Mouse (Mus musculus) layer of hippocampus, postnatal 25 days (tissue): Measurements from ENCODE around the gene Syngr3. TPM values are rescaled to one million over a fixed set of nuclear protein-coding genes. Genes with fewer than 3 reads are reported as not detected.

ENCODE experiments used
- DNase-seq, 2 experiments: peaks; one replicate each; pipeline ENCODE4 v3.0.0; 2022; ENCODE audit warnings: mixed read lengths in 2 of 2, low spot score in 1 of 2; ENCODE audit errors: extremely low spot score in 1 of 2
- total RNA-seq, 2 experiments: library from RNA; stranded (reverse); gene quantifications; 2 replicates each; pipeline ENCODE4 v1.2.3; 2021

Gene Syngr3
- 100 to 1,000 TPM; 160 to 178 TPM for total RNA-seq

GRCm38 (mm10) chr17:24689251-24690081 lies at the start of gene Syngr3:
TSS of gene Syngr3 (minus strand) at chr17:24689955.
- peak; percentile 49 to 50 for DNase-seq

GRCm38 (mm10) chr17:24738238-24738637 lies 48.5 kb upstream of the Syngr3 start:
- no peak for DNase-seq

GRCm38 (mm10) chr17:24737135-24737810 lies 47.5 kb upstream of the Syngr3 start:
- no peak for DNase-seq

- peak; percentile 64 to 74 for DNase-seq
Measured at GRCm38 (mm10) chr17:24736330-24737051, 46.7 kb upstream of the Syngr3 start, which contains the start of gene Msrb1. TSS of gene Msrb1 (plus strand) at chr17:24736642.

- no peak for DNase-seq
Measured at GRCm38 (mm10) chr17:24735446-24735845, 45.7 kb upstream of the Syngr3 start.

- DNase-seq = no peak
Measured at GRCm38 (mm10) chr17:24734513-24734912, 44.8 kb upstream of the Syngr3 start.

- no peak for DNase-seq
Measured at GRCm38 (mm10) chr17:24733434-24734050, 43.8 kb upstream of the Syngr3 start.

GRCm38 (mm10) chr17:24732233-24732935 lies 42.6 kb upstream of the Syngr3 start:
- DNase-seq = no peak

GRCm38 (mm10) chr17:24730787-24731186 lies 41.0 kb upstream of the Syngr3 start:
- DNase-seq = no peak

- no peak for DNase-seq
Measured at GRCm38 (mm10) chr17:24729067-24729466, 39.3 kb upstream of the Syngr3 start.

GRCm38 (mm10) chr17:24728184-24728583 lies 38.4 kb upstream of the Syngr3 start:
- DNase-seq = no peak

GRCm38 (mm10) chr17:24727618-24728017 lies 37.9 kb upstream of the Syngr3 start, which contains the start of gene Rpl3l:
TSS of gene Rpl3l (plus strand) at chr17:24727820.
- DNase-seq = no peak

- no peak for DNase-seq
Measured at GRCm38 (mm10) chr17:24725637-24726390, 36.1 kb upstream of the Syngr3 start.

GRCm38 (mm10) chr17:24724184-24724583 lies 34.4 kb upstream of the Syngr3 start, which contains the start of gene Ndufb10:
TSS of gene Ndufb10 (minus strand) at chr17:24724478.
- peak; percentile 96 to 99 for DNase-seq

GRCm38 (mm10) chr17:24723881-24724180 lies 34.1 kb upstream of the Syngr3 start:
- DNase-seq = no peak

GRCm38 (mm10) chr17:24723122-24723880 lies 33.5 kb upstream of the Syngr3 start:
- no peak for DNase-seq

GRCm38 (mm10) chr17:24722220-24722924 lies 32.6 kb upstream of the Syngr3 start:
- no peak for DNase-seq
